Mouse (Mus musculus) B cell, adult 2 months (primary cell): ENCODE measurements around the gene Rras2.

ENCODE experiments used
- DNase-seq, 2 experiments: peaks; one replicate each; pipeline ENCODE4 v3.0.0; 2022

Gene Rras2

DNA sequence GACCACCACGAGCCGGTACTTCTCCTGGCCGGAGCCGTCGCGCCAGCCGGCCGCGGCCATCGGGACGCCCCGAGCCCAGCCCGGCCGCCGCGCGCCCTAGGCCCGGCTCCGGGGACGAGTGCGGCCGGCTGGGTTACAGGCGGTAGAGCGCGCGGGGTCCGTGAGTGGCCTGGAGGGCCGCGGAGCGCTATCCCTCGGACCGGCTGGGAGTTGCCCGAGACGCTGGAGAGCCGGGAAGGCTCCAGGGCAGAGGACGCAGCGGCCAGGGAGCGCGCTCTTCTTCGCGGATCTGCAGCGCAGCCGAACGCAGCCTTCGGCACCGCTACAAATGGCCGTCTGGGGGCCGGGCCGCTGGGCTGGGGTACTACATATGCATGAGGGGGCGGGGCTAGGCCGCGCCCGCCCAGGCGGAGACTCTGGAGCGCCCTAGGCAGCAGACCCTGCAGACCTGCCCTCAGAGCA is at the start of gene Rras2:
Rras2 (minus strand) TSS at position 338 of the 462 bp plus-strand sequence.
- DNase-seq, result peak; percentile 89 to 91

- no peak for DNase-seq
These were observed 45.4 kb upstream of the Rras2 start for GRCm38 (mm10) chr7:114162975-114163374.

DNA sequence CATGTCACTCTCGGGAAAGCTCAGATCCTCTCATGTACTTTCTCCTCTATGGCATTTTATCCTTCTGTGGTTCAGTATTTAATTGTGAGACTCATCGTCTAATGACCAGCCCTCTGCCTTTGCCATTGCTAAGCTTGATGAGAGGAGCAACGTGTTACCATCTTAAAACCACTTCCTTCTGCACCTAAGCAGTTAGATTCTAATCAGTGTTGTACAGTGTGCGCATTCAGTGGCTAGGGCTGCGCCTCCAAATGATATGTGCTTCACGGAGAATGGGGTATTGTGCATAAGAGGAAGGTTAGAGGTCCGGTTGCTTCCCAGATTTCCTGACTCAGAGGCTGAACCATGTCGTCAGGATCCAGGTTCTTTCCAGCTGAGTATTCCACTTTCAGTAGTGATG is 43.5 kb upstream of the Rras2 start:
- no peak for DNase-seq

DNA sequence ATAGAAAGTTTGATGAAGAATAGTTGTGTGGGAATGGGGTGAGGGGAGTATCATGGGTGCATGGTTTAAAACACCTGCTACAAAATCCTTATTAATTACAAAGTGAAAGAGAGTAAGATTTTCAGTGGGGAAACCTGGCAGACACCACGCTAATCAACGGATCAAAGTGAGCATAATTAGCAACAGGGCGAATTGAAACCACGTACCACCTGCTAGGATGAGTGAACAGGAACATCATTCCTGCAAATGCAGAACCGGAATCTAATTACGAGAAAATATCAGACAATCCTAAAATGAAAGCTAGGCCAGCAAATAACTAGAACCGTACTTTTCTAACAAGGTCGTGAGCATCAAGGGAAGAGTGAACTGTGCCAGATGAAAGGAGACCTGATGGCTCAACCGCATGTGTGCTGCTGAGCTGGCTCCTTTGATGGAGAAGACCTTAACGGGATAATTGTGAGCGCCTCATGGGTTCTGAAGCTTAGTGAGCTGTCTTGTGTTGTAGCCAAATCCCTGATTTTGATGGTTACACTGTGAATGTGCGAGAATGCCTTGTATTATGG is 40.2 kb upstream of the Rras2 start:
- no peak for DNase-seq

DNA sequence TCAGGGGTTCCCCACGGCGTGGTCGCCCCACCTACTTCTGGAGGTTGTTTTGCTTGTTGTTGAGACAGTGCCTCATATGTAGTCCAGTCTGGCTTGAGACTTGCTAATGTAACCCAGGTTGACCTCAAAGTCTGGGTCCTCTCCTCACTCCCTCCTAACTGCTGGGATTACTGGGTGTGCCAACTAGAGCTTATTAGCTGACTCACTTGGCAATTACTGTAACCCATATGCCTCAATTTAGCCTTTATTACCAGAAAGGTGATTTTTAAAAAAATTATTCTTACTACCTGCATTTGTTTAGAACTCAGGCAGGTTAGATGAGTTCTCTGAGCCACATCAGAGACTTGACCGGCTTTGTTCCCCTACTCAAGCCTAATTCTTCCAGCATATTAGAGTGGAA is 38.8 kb upstream of the Rras2 start:
- DNase-seq, result no peak

- DNase-seq, result no peak
These were observed 37.7 kb upstream of the Rras2 start for GRCm38 (mm10) chr7:114155053-114155865.

DNA sequence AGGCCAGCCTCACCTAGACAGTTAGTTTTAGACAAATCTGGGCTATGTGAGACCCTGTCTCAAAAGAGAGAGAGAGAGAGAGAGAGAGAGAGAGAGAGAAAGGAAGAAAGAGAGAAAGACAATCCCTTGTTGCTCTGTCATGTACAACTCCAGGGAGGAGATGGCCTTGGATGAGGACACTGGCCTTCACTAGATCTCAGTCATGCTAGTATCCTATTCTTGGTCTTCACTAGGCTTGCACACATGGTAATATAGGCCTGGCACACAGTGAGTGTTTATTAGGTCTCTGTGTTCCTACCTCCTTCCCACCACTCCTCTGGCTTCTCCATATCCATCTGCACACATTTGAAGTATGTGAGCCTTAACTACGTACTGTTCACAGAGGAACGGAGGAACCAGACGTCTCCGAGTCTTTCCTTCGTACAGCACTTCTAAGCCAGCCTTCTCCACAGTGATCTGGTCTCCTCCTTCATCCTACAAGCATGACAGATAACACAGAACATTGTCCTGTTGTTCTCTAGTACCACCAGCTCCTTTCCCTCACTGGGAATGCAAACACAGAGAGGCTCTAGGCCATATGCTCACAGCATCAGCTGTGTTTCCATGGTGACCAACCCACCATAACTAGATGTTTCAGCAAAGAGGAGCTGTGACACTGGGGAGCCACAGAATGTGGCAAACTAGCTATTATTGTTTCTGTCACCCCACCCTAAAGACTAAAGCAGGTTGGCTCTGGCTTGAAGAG is 33.6 kb upstream of the Rras2 start:
- no peak for DNase-seq

- DNase-seq, result no peak
These were observed 32.0 kb upstream of the Rras2 start for GRCm38 (mm10) chr7:114149564-114149963.

DNA sequence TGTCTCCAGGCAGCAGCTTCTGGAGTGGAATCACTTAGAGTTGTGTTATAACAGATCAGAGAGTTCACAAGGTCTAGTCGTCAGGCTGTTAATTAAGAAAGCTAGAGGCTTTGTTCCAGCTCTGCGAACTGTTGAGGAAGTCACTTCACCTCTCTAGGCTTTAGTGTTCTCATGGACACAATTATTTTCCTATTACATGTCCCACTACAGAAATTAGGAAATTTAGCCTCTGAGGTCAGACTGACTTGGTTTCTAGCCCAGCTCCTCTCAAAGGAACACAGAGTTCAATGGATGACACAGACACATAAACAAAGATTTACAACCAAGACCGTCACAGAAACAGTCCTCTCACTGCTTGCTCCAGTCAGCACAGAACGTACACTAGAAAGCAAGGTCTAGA is 31.6 kb upstream of the Rras2 start:
- no peak for DNase-seq

GRCm38 (mm10) chr7:114145841-114146240 is 28.3 kb upstream of the Rras2 start:
- peak; percentile 18 to 35 for DNase-seq

- DNase-seq, result no peak
These were observed 24.7 kb upstream of the Rras2 start for GRCm38 (mm10) chr7:114142151-114142798.

GRCm38 (mm10) chr7:114140026-114140425 is 22.4 kb upstream of the Rras2 start:
- DNase-seq, result no peak

DNA sequence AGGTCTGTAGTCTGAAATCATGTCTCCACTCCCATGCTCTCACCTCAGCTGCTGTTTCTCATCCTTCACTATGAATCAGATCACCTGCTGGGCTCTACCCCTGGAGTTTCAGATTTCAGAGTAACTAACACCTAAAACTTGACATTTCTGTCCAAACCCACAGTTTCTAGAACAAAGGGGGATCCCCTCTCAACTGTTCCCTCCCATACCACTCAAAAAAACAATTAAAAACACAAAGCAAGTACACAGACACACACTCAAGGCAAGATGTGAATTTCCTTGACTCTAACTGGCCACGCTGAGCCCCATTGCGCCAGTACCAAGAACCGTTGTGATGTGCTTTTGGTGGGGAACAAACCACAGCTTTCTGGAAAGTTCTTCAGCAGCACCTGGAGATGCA is 21.8 kb upstream of the Rras2 start:
- no peak for DNase-seq

GRCm38 (mm10) chr7:114138261-114138660 is 20.7 kb upstream of the Rras2 start:
- DNase-seq, result no peak

DNA sequence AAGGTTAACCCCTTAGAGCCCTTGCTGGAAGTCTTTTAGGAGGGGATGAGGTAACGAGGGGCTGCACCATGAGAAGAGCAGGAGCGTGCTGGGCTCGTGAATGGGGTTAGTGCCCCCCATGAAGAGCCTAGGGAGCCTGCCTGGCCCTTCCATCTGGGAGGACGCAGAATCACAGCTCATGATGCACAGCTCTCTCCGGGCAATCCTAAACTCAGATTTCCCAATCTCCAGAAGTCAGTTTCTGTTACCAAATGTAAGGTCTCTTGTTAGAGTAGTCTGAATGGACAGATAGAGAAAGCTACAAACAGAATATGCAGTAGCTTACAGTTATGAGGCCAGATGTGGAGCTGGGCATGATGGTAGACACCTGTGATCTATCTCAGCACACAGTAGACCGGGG is 17.6 kb upstream of the Rras2 start:
- no peak for DNase-seq

DNA sequence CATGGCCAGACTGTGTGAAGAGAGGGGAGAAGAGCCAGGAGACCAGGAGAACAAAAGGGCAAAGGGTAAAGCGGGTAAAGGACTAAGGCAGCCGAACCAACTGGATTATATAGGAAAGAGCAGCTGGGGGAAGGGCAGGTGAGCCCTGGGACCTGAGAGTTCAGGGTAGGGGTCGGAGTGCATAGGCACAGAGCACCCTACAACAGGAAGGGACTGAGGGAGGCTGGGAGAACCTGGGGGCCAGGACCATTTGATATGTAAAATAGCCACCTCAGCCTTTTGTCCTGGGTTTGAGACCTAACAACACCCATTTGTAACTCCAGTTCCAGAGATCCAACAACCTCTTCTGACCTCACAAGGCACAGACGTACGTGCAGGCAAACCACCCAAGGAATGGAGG is 16.4 kb upstream of the Rras2 start:
- no peak for DNase-seq

DNA sequence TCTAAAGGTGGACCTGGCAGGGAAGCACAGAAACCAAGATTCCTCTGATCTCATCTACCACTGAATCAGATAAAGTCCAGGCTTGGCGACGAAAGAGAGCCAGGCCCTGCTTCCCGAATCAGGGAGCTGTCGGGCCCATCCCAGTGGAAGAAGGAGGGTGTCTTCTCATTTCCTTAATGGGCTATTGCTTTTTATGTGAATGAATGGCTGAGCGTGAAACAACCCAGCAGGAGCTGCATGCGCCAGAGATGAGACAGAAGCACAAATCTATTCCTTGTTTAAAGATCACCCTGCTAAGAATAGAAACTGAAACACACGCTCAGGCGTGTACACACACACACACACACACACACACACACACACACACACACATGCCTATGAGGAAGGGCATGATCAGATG is 14.7 kb upstream of the Rras2 start:
- DNase-seq, result no peak

GRCm38 (mm10) chr7:114129281-114129680 is 11.7 kb upstream of the Rras2 start:
- DNase-seq, result peak in 1 of 2 experiments; percentile 17

GRCm38 (mm10) chr7:114118180-114118579 is 599 bp upstream of the Rras2 start:
- DNase-seq, result no peak

GRCm38 (mm10) chr7:114116711-114117351 is 750 bp downstream of the Rras2 start:
- DNase-seq, result peak; percentile 53 to 64

DNA sequence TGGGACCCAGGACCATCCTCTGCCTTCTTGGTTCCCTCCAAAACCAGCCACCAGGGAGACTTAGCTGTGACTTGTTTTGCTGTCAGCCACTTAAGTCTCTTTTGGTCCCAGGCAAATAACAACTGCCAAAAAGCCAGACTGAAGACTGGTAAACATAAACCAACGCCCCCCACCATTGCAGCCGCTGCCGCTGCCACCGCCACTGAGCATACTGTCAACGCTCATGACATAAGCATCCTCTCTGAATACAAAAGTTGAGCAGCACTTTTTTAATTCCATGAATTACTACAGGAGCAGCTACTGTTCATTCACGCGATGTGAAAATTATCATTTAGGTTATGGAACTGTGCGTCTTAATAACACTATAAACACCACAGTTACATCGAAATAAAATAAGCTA is 1.6 kb downstream of the Rras2 start:
- DNase-seq, result no peak

DNA sequence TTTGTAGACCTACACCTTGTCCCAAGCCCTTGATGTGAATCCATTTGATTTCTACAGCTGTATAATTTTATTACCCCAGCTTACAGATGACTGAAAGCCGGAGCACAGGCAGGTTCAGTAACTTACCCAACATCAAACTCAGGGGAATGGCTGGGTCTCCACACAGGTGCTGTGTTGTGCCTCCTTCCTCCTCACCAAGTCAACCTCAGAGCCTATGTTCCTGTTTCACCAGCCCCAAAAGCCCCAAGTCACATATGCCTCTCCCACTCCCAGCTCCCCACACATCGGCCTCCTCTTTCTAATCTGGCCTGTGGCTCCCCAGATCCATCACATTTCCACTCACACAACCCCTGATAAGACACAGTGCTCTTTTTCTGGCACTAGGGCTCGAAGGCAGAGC is 2.6 kb downstream of the Rras2 start:
- peak; percentile 29 to 38 for DNase-seq

DNA sequence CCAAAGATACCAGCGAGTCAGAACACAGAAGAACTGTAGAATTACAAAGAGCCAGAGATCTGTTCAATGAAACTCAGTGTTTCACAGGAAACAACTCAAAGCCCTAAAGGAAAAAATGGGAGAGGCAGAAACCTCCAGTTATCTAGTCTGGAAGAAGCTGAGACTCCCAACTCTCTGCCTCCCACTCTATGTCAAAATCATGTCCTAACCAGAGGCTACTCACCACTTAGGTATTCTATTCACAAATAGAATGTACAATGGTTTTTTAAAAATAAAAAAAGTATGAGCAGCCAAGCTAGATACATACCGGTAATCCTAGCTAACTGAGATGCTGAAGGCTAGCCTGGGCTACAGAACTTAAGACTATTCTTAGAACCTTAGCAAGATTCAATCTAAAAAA is 3.3 kb downstream of the Rras2 start:
- no peak for DNase-seq
